Mouse (Mus musculus): ENCODE results near the gene Zfp710.
A peak's percentile ranks its signal among the peaks of the same experiment; 100 is the strongest.

Gene Zfp710

GRCm38 (mm10) chr7:80078792-80079301 is 54.2 kb downstream of the Zfp710 start:
- DNase-seq: peak; percentile 94 to 96

- no peak for DNase-seq
These were observed 57.3 kb downstream of the Zfp710 start for GRCm38 (mm10) chr7:80081586-80082554.

GRCm38 (mm10) chr7:80084484-80084931 is 59.9 kb downstream of the Zfp710 start:
- peak; percentile 73 to 92 for DNase-seq

DNA sequence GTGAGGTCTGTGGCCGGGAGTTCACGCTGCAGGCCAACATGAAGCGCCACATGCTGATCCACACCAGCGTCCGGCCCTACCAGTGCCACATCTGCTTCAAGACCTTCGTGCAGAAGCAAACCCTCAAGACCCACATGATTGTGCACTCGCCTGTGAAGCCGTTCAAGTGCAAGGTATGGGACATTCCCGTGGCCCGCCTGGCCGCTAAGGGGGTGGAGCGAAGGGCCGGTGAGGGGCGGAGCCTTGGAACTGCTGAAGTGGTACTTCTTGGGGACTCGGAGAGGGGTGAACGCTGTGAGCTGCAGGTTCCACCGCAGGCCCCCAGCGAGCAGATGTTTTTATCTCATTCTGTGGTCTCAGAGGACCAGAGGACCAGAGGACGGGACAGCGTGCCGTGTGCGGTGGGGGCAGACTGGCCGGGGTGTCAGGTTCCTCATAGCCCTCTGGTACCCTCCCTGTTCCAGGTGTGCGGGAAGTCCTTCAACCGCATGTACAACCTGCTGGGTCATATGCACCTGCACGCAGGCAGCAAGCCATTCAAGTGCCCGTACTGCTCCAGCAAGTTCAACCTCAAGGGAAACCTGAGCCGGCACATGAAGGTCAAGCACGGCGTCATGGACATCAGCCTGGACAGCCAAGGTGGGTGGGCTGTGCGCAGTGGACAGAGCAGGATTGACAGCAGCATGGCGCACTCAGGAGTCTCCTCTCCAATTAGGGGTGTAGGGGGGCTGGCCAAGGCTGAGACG is 61.5 kb downstream of the Zfp710 start:
- DNase-seq: peak; percentile 60 to 84

- peak in 1 of 2 experiments; percentile 51 for DNase-seq
These were observed 63.6 kb downstream of the Zfp710 start for GRCm38 (mm10) chr7:80088191-80088590.

DNA sequence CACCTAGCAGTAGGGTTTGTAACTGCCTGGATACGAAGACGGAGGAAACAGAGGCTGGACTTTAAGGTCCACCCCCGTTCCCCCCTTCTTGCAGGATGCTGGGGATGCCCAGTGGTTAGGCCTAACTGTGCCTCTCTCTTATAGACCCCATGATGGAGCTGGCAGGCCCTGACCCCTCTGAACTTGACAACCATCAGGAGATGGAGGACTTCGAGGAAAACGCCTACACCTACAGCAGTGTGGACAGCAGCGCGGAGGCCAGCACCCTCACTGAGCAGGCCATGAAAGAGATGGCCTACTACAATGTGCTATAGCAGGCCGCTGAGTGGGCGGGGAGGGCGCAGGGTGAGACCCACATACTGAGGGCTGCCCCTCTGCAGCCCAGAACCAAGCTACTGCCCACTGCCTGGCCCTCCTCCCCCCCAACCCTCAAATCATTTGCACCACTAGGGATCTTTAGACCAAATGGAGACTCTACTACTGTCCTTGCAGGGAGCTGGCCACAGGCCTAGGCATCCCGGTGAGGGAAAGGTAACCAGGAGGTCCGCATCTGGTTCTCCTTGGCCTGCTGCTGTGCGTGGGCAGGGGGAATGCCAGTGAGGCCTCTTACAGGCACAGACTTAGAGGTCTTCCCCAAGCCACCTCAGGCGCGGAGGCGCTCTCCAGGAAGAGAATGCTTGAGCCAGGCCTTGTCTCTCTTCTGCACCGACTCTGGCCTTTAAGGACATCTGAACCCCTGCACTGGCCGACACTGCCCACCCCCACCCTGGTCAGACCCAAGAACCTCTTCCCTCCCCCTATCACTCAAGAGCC is 65.8 kb downstream of the Zfp710 start:
- no peak for DNase-seq

GRCm38 (mm10) chr7:80091004-80091865 is 66.6 kb downstream of the Zfp710 start:
- no peak for DNase-seq

- DNase-seq: no peak
These were observed 67.2 kb downstream of the Zfp710 start for GRCm38 (mm10) chr7:80091866-80092210.

DNA sequence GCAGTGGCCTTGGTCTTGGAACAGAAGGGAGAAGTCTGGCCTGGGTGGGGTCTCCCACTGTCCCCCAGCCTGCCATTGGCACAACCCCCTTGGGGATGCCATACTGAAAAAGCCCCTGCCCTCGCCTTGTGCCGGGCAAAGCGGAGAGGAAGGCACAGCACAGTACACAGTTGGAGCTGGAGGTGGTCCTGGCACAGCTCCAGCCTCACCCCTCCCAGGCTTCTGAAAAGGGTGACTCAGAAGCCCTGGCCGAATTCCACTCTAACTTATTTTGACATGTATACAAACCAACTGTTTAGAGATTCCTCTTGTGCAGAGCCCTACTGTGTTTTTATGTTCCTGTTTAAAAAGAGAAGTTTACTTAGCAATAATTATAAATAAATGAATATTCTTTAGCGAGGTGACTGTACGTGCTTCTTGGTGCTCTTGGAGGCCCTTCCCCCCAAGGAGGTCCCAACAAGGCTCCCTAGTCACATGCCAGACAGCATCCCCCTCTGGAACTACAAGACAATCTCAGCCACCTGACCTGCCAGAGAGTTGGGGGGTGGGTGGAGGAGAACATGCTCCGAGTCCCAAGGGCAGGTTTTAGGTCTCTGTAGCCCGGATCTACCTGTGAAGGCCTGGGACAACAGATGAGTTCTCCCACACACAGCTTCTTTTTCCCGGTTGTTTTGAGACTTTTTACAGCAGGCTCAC is 67.9 kb downstream of the Zfp710 start:
- DNase-seq: peak; percentile 62 to 68

DNA sequence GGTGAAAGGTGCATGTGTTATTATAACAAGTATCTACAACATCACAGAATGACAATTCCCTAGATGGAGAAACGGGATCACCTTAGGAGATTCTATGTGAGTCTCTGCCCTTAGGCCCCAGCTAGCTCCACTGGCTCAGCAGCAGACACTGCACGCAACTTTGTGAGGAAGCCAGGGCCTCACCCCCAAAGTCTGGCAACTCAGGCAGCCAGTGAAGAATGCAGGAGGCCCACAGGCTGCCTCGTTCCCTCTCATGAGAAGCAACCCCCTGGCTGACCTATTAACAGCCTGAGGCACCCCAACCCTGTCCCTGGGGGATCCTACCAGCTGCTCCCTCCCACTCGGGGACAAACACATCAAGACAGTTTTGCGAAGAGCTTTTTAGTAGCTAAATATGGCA is 69.9 kb downstream of the Zfp710 start:
- peak in 1 of 2 experiments; percentile 4 for DNase-seq

DNA sequence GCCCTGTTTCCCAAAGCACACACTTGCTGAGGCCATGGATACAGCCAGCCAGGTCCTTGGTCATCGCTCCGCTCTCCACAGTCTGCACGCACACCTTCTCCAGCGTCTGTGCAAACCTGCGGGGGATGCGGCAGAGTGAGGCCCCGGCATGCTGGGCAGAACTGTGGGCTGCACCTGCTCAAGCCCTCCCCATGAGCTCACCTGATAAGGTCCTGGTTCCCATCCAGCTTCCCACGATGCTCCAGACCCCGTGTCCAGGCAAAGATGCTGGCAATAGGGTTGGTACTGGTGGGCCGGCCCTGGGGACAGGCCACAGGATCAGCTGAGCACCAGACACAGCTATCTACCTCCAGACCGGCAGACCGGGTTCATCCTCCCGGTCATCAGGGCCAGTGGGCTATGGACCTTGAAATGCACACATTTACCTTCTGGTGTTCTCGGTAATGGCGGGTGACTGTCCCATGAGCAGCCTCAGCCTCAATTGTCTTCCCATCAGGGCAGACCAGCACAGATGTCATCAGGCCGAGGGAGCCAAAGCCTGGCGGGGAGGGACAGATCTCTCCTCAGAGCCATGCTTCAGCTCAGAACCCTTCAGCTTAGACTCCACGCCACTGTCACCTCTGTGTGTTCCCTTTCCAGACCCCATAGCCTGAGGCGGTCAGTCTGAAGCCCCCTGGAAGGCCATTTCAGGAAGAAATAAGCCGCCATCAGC is 71.1 kb downstream of the Zfp710 start:
- no peak for DNase-seq

DNA sequence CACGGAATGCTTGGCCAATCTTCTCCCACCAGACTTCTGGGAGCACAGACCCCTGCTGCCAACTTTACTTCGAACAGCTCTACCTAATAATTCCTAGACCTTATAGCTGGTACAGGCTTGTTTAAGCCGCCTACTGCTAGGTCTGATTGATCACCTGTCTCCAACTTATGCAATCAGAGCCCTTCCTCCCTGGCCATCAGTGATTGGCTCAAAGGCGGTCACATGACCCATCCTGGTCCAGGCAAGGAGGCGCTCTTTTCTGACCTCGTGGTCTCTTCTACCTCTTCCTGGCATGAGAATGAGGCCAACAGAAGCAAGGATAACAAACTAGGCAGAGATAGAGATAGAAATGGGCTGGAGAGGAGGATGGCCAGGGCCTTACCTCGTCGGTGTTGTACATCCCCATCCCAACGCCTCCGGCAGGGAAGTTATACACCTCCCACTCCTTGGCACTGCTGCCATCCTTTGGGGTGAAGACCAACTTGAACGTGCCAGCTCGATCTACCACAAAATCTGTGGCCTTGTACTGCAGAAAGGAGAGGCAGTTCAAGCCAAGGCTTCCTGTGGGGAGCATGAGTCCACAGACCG is 73.9 kb downstream of the Zfp710 start:
- DNase-seq: no peak

GRCm38 (mm10) chr7:80103335-80103734 is 78.7 kb downstream of the Zfp710 start:
- no peak for DNase-seq

DNA sequence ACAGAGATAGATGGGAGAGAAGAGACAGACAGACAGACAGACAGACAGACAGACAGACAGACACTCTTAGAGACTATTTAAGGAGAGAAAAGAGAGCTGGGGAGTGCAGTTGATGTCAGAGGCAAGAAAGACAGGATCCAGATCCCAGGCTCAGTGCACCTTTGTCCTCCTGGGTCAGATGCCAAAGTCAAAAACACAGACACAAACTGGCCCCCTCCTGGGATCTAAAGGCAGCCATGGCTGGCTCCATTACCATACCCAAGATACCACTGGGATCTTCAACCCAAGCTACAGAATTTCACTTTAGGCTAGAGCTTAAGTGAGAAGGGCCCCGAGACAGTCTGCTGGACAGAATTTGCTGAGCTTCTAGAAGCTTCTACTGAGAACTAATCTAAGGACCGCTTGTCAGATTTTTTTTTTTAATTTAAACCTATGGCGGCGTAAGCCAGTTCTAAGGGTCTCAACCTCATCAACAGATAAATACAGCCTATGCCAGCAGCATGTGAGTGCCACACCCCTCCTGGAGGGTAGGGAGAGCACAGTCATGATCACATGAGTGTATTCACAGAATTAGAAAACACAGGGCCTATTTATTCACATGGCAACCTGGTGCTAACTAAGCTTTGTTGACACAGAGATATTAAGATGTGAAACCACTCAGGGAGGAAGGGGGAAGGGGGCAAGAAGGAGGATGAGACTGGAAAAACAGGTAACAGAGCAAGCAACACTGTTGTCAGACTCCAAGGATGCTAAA is 81.2 kb downstream of the Zfp710 start:
- peak in 1 of 2 experiments; percentile 41 for DNase-seq

DNA sequence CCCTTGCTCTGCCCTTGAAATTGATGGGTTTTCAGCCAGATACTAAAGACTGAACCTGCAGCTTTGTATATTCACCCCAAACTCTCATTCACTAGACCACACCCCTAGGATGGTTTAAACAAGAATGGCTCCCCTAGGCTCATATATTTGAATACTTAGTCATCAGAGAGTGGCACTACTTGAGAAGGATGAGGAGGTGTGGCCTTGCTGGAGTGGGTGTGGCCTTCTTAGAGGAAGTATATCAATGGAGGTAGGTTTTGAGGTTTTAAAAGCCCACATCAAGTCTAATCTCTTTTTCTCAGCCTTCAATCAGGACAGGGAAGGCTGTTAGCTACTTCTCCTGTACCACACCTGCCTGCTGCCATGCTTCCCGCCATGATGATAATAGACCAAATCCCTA is 81.8 kb downstream of the Zfp710 start:
- no peak for DNase-seq

GRCm38 (mm10) chr7:80111066-80112045 is 86.7 kb downstream of the Zfp710 start:
- peak in 1 of 2 experiments; percentile 44 for DNase-seq

GRCm38 (mm10) chr7:80113989-80114388 is 89.4 kb downstream of the Zfp710 start:
- DNase-seq: peak; percentile 87 to 93

Measured in kidney, postnatal 36 days (tissue).